8 mouse cellular contexts compared by ENCODE assay signal in genomic region chr4:128899332-128899731, GRCm38 (mm10). TPM values are rescaled to one million over a fixed set of nuclear protein-coding genes. Genes with fewer than 3 reads are reported as not detected.
DNase-seq lines count a peak whose midpoint lies in the region; ATAC-seq lines count a peak whose summit lies in the region.

No protein-coding gene starts in this region.

- peak; percentile 92 for ATAC-seq in forebrain, embryonic 12.5 days (ENCODE audit: low FRiP score)
- peak; percentile 22; the same call in 1 of the 2 replicates for ATAC-seq in liver, embryonic 11.5 days (replicated peaks; ENCODE audit: low FRiP score)
- peak; percentile 90 for ATAC-seq in neural tube, embryonic 14.5 days (ENCODE audit: low read depth)
- ATAC-seq in erythroblast, adult 5-6 weeks (replicated peaks; ENCODE audit: low FRiP score, poor library complexity, severe bottlenecking): no peak

- peaks cover 8% of the 10 kb centered on the region; the same call in 1 of the 2 replicates for H3K36me3 ChIP-seq in forebrain, embryonic 12.5 days (replicated peaks)
- no peaks in the 10 kb centered on the region for H3K36me3 ChIP-seq in liver, embryonic 11.5 days (ENCODE audit: control insufficient read depth, insufficient read depth, low read length)
- H3K36me3 ChIP-seq in neural tube, embryonic 14.5 days (ENCODE audit: control insufficient read depth, insufficient read depth, low read length): peaks cover 15% of the 10 kb centered on the region

- H3K27ac ChIP-seq in forebrain, embryonic 12.5 days: peak overlapping the region; percentile 89
- peak overlapping the region; percentile 82 for H3K27ac ChIP-seq in liver, embryonic 11.5 days (ENCODE audit: low read depth, low read length)
- peak overlapping the region; percentile 98 for H3K27ac ChIP-seq in neural tube, embryonic 14.5 days (ENCODE audit: low read depth, low read length)

- intact Hi-C loops in heart, postnatal 14 days (cut with DNase I): no loop called here

- H3K4me1 ChIP-seq in forebrain, embryonic 12.5 days: peaks cover 36% of the 10 kb centered on the region
- peaks cover 6% of the 10 kb centered on the region for H3K4me1 ChIP-seq in liver, embryonic 11.5 days (replicated peaks; ENCODE audit: control insufficient read depth, insufficient read depth, low read length)
- peaks cover 24% of the 10 kb centered on the region for H3K4me1 ChIP-seq in neural tube, embryonic 14.5 days (ENCODE audit: control insufficient read depth, insufficient read depth, low read length)

- peak; percentile 76 for DNase-seq in gastrocnemius, postnatal 10 days
- DNase-seq in gastrocnemius, adult 18-20 months (ENCODE audit: low spot score): no peak
- peak; percentile 78 to 81 for DNase-seq in heart, postnatal 14 days
- peak; percentile 89 to 90 for DNase-seq in kidney, postnatal 25 days
- DNase-seq in liver, embryonic 11.5 days (ENCODE audit: low spot score): peak; percentile 59

- H3K4me2 ChIP-seq in forebrain, embryonic 12.5 days: 0 out of 2 replicates have a peak overlapping the region, but pooled peaks have one; percentile 17
- H3K4me2 ChIP-seq in liver, embryonic 11.5 days: no peak overlapping the region
- H3K4me2 ChIP-seq in neural tube, embryonic 14.5 days (ENCODE audit: low read depth, low read length): no peak overlapping the region

- H3K27me3 ChIP-seq in forebrain, embryonic 12.5 days: peaks cover 36% of the 10 kb centered on the region
- H3K27me3 ChIP-seq in liver, embryonic 11.5 days (replicated peaks; ENCODE audit: control insufficient read depth, insufficient read depth, low read length): no peaks in the 10 kb centered on the region
- H3K27me3 ChIP-seq in neural tube, embryonic 14.5 days (ENCODE audit: control insufficient read depth, insufficient read depth, low read length): no peaks in the 10 kb centered on the region

- H3K9ac ChIP-seq in forebrain, embryonic 12.5 days: peak overlapping the region; percentile 44
- no peak overlapping the region for H3K9ac ChIP-seq in liver, embryonic 11.5 days (ENCODE audit: low read depth, low read length)
- peak overlapping the region; percentile 54 for H3K9ac ChIP-seq in neural tube, embryonic 14.5 days (replicated peaks; ENCODE audit: low read depth, low read length)

- H3K4me3 ChIP-seq in forebrain, embryonic 12.5 days (replicated peaks): no peak overlapping the region
- H3K4me3 ChIP-seq in liver, embryonic 11.5 days (ENCODE audit: low read depth, low read length): no peak overlapping the region
- no peak overlapping the region for H3K4me3 ChIP-seq in neural tube, embryonic 14.5 days (ENCODE audit: low read depth, low read length)

- WGBS in forebrain, embryonic 12.5 days: 0% methylated on average over 6 of the region's 6 CpGs
- WGBS in liver, embryonic 11.5 days: 30% methylated on average over 6 of the region's 6 CpGs
- under 1% methylated on average over 6 of the region's 6 CpGs for WGBS in neural tube, embryonic 14.5 days

- no peaks in the 10 kb centered on the region for H3K9me3 ChIP-seq in forebrain, embryonic 12.5 days
- no peaks in the 10 kb centered on the region for H3K9me3 ChIP-seq in liver, embryonic 11.5 days (ENCODE audit: control insufficient read depth, low read length)
- H3K9me3 ChIP-seq in neural tube, embryonic 14.5 days (ENCODE audit: control insufficient read depth, low read length): no peaks in the 10 kb centered on the region

RNA-seq across cellular contexts. Expression of gene Trim62, which starts 16.0 kb away (rescaled TPM):
- total RNA-seq in gastrocnemius, postnatal 10 days (2021): 1 to 10 TPM; 1.7 to 2.3 TPM
- total RNA-seq in gastrocnemius, adult 18-20 months (2021): under 1 TPM; 0.34 to 0.45 TPM
- 12.5 and 12.6 TPM in 2 replicates for polyA plus RNA-seq in forebrain, embryonic 12.5 days (2016; fragmentation: Nextera tagmentation; extraction: Ambion mirVana)
- total RNA-seq in heart, postnatal 14 days (2021): 1 to 10 TPM; 2.0 to 2.2 TPM
- polyA plus RNA-seq in liver, embryonic 11.5 days (2014; fragmentation: Nextera tagmentation; extraction: Ambion mirVana): 3.0 and 4.3 TPM in 2 replicates
- 28.8 and 31.1 TPM in 2 replicates for polyA plus RNA-seq in neural tube, embryonic 14.5 days (2014; fragmentation: Nextera tagmentation; extraction: Ambion mirVana)
- not detected in 2 replicates for total RNA-seq in erythroblast, adult 5-6 weeks (2015; ENCODE audit: low replicate concordance)
- not detected in 2 replicates for total RNA-seq in erythroblast, adult 5-6 weeks (2017; ENCODE audit: low replicate concordance)
